Mouse (Mus musculus): ENCODE data around the gene Larp4b. TPM values are rescaled to one million over a fixed set of nuclear protein-coding genes. Genes with fewer than 3 reads are reported as not detected.

Larp4b gene
- polyA plus RNA-seq, 1 experiment = 39.2 TPM

GRCm38 (mm10) chr13:9071008-9071407 lies 22.7 kb upstream of the Larp4b start:
- TF ChIP-seq POLR2A (IDR thresholded peaks at IDR 0.05; ENCODE audit: borderline replicate concordance, control insufficient read depth, low read depth, low read length) = no peak
- TF ChIP-seq CTCF (IDR thresholded peaks at IDR 0.05; ENCODE audit: control insufficient read depth, insufficient read depth, low read length) = no peak
- no peak overlapping the region for H3K27ac ChIP-seq (ENCODE audit: control insufficient read depth, insufficient read depth, low read depth, low read length, poor library complexity)
- no peaks in the 10 kb centered on the region for H3K4me1 ChIP-seq (ENCODE audit: control insufficient read depth, insufficient read depth, low read length)
- 76% methylated on average over 9 of the region's 9 CpGs for WGBS
- no peak overlapping the region for H3K4me3 ChIP-seq (replicated peaks; ENCODE audit: control insufficient read depth, low read depth, low read length)

- WGBS = 59% methylated on average over 4 of the region's 4 CpGs
- Histone ChIP-seq H3K4me1 (ENCODE audit: control insufficient read depth, insufficient read depth, low read length) (no peaks in the 10 kb centered on the region), H3K4me3 (replicated peaks; ENCODE audit: control insufficient read depth, low read depth, low read length) (no peak overlapping the region), H3K27ac (ENCODE audit: control insufficient read depth, insufficient read depth, low read depth, low read length, poor library complexity) (no peak overlapping the region)
- no peak for TF ChIP-seq POLR2A (IDR thresholded peaks at IDR 0.05; ENCODE audit: borderline replicate concordance, control insufficient read depth, low read depth, low read length)
- no peak for TF ChIP-seq CTCF (IDR thresholded peaks at IDR 0.05; ENCODE audit: control insufficient read depth, insufficient read depth, low read length)
These were observed 19.9 kb upstream of the Larp4b start for GRCm38 (mm10) chr13:9073818-9074217.

- Histone ChIP-seq H3K4me3 (replicated peaks; ENCODE audit: control insufficient read depth, low read depth, low read length) (no peak overlapping the region), H3K27ac (ENCODE audit: control insufficient read depth, insufficient read depth, low read depth, low read length, poor library complexity) (no peak overlapping the region), H3K4me1 (ENCODE audit: control insufficient read depth, insufficient read depth, low read length) (no peaks in the 10 kb centered on the region)
- no peak for TF ChIP-seq POLR2A (IDR thresholded peaks at IDR 0.05; ENCODE audit: borderline replicate concordance, control insufficient read depth, low read depth, low read length)
- no peak for TF ChIP-seq CTCF (IDR thresholded peaks at IDR 0.05; ENCODE audit: control insufficient read depth, insufficient read depth, low read length)
- 76% methylated on average over 7 of the region's 7 CpGs for WGBS
These were observed 17.7 kb upstream of the Larp4b start for GRCm38 (mm10) chr13:9075825-9076592.

GRCm38 (mm10) chr13:9082128-9082883 lies 11.4 kb upstream of the Larp4b start:
- Histone ChIP-seq H3K4me3 (replicated peaks; ENCODE audit: control insufficient read depth, low read depth, low read length) (no peak overlapping the region), H3K4me1 (ENCODE audit: control insufficient read depth, insufficient read depth, low read length) (no peaks in the 10 kb centered on the region), H3K27ac (ENCODE audit: control insufficient read depth, insufficient read depth, low read depth, low read length, poor library complexity) (no peak overlapping the region)
- TF ChIP-seq CTCF (IDR thresholded peaks at IDR 0.05; ENCODE audit: control insufficient read depth, insufficient read depth, low read length) (no peak), POLR2A (IDR thresholded peaks at IDR 0.05; ENCODE audit: borderline replicate concordance, control insufficient read depth, low read depth, low read length) (no peak)
- WGBS = 74% methylated on average over 14 of the region's 14 CpGs

GRCm38 (mm10) chr13:9094186-9094980 lies 702 bp downstream of the Larp4b start:
- peak overlapping the region; percentile 97 for H3K27ac ChIP-seq (ENCODE audit: control insufficient read depth, insufficient read depth, low read depth, low read length, poor library complexity)
- H3K4me3 ChIP-seq (replicated peaks; ENCODE audit: control insufficient read depth, low read depth, low read length) = peak overlapping the region; percentile 79
- peaks cover 1% of the 10 kb centered on the region; the same call in 1 of the 2 replicates for H3K4me1 ChIP-seq (ENCODE audit: control insufficient read depth, insufficient read depth, low read length)
- under 1% methylated on average over 63 of the region's 63 CpGs for WGBS
- TF ChIP-seq POLR2A (IDR thresholded peaks at IDR 0.05; ENCODE audit: borderline replicate concordance, control insufficient read depth, low read depth, low read length) = no peak
- no peak for TF ChIP-seq CTCF (IDR thresholded peaks at IDR 0.05; ENCODE audit: control insufficient read depth, insufficient read depth, low read length)

- Histone ChIP-seq H3K4me1 (ENCODE audit: control insufficient read depth, insufficient read depth, low read length) (peaks cover 2% of the 10 kb centered on the region; the same call in 1 of the 2 replicates), H3K27ac (ENCODE audit: control insufficient read depth, insufficient read depth, low read depth, low read length, poor library complexity) (no peak overlapping the region), H3K4me3 (replicated peaks; ENCODE audit: control insufficient read depth, low read depth, low read length) (no peak overlapping the region)
- TF ChIP-seq POLR2A (IDR thresholded peaks at IDR 0.05; ENCODE audit: borderline replicate concordance, control insufficient read depth, low read depth, low read length) = no peak
- TF ChIP-seq CTCF (IDR thresholded peaks at IDR 0.05; ENCODE audit: control insufficient read depth, insufficient read depth, low read length) = no peak
- 62% methylated on average over 5 of the region's 5 CpGs for WGBS
These were observed 5.6 kb downstream of the Larp4b start for GRCm38 (mm10) chr13:9099289-9099688.

DNA sequence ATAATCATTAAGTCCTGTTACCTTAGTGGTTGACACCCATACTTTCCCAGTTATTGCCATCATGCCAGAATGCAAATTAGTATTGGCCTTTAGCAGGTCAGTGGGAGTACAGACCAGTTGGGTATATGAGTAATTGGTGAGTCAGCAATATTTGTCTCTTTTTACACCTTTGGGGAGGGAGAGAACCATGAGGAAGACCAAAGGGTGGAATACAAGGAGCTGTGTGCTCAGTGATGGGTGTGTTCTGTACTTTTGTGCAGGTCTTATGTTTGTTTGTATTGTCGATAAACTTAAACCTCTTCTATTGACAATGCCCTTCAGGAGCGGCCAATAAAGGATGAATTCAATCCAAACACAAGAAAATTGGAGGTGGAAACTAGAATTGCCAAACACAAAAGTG lies 6.8 kb downstream of the Larp4b start:
- Histone ChIP-seq H3K27ac (ENCODE audit: control insufficient read depth, insufficient read depth, low read depth, low read length, poor library complexity) (no peak overlapping the region), H3K4me1 (ENCODE audit: control insufficient read depth, insufficient read depth, low read length) (peaks cover 2% of the 10 kb centered on the region; the same call in 1 of the 2 replicates), H3K4me3 (replicated peaks; ENCODE audit: control insufficient read depth, low read depth, low read length) (no peak overlapping the region)
- 89% methylated on average over 2 of the region's 2 CpGs for WGBS
- TF ChIP-seq CTCF (IDR thresholded peaks at IDR 0.05; ENCODE audit: control insufficient read depth, insufficient read depth, low read length) = no peak
- TF ChIP-seq POLR2A (IDR thresholded peaks at IDR 0.05; ENCODE audit: borderline replicate concordance, control insufficient read depth, low read depth, low read length) = no peak

DNA sequence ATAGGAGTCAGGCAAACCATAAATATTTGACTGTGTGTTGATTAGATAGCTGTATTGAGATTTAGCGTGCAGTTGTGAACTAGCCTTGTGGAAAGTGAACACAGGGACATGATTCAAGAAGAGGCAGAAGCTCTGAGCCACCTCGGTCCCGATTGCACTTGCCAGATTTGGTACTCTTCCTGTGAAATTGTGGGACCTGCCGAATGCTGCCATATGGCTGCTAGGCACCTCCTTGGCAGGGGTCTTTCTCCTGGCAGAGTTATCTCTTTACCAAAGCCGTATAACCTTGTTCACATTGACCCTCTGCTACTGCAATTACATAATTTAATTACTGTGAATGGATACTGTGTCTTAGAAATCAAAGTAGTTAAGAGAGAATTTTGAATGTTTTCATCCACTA lies 12.6 kb downstream of the Larp4b start:
- TF ChIP-seq CTCF (IDR thresholded peaks at IDR 0.05; ENCODE audit: control insufficient read depth, insufficient read depth, low read length) (no peak), POLR2A (IDR thresholded peaks at IDR 0.05; ENCODE audit: borderline replicate concordance, control insufficient read depth, low read depth, low read length) (no peak)
- Histone ChIP-seq H3K27ac (ENCODE audit: control insufficient read depth, insufficient read depth, low read depth, low read length, poor library complexity) (no peak overlapping the region), H3K4me3 (replicated peaks; ENCODE audit: control insufficient read depth, low read depth, low read length) (no peak overlapping the region), H3K4me1 (ENCODE audit: control insufficient read depth, insufficient read depth, low read length) (peaks cover 5% of the 10 kb centered on the region)
- WGBS = 82% methylated on average over 5 of the region's 5 CpGs
